Comparison of ENCODE assay signal across 23 mouse cellular contexts in genomic region chr5:137549840-137550239, GRCm38 (mm10). TPM values are rescaled to one million over a fixed set of nuclear protein-coding genes. Genes with fewer than 3 reads are reported as not detected.
DNase-seq lines count a peak whose midpoint lies in the region; ATAC-seq lines count a peak whose summit lies in the region.
"Had no signal": no experiment of that assay in that cellular context is flagged by ENCODE, and none has a peak within 500 bp of the region (broad histone marks: within the 10 kb centered on the region; RNA-seq: fewer than 3 reads in every experiment).

No protein-coding gene starts in this region.

- no peak for ATAC-seq in liver, embryonic 11.5 days (replicated peaks; ENCODE audit: low FRiP score)
- ATAC-seq: activated CD4-positive, CD25-positive, alpha-beta regulatory T cell, adult 4 months; CD4-positive, CD25-positive, alpha-beta regulatory T cell, adult 4 months; forebrain, embryonic 15.5 days; forebrain, postnatal 0 days; Patski had no signal

- no peak overlapping the region for H3K27ac ChIP-seq in liver, embryonic 11.5 days (ENCODE audit: low read depth, low read length)
- H3K27ac ChIP-seq: embryonic facial prominence, embryonic 10.5 days; embryonic facial prominence, embryonic 12.5 days; forebrain, embryonic 12.5 days; forebrain, embryonic 15.5 days had no signal

- H3K36me3 ChIP-seq in liver, embryonic 11.5 days (ENCODE audit: control insufficient read depth, insufficient read depth, low read length) = no peaks in the 10 kb centered on the region
- H3K36me3 ChIP-seq: embryonic facial prominence, embryonic 10.5 days; embryonic facial prominence, embryonic 12.5 days; forebrain, embryonic 12.5 days; forebrain, embryonic 15.5 days; G1E had no signal

- peaks cover 2% of the 10 kb centered on the region; the same call in 1 of the 2 replicates for H3K4me1 ChIP-seq in liver, embryonic 11.5 days (replicated peaks; ENCODE audit: control insufficient read depth, insufficient read depth, low read length)
- H3K4me1 ChIP-seq: embryonic facial prominence, embryonic 12.5 days had no signal

- no peaks in the 10 kb centered on the region for H3K9me3 ChIP-seq in liver, embryonic 11.5 days (ENCODE audit: control insufficient read depth, low read length)
- H3K9me3 ChIP-seq: embryonic facial prominence, embryonic 10.5 days; embryonic facial prominence, embryonic 12.5 days; forebrain, embryonic 12.5 days; forebrain, embryonic 15.5 days; G1E had no signal

- no peak overlapping the region for H3K4me3 ChIP-seq in liver, embryonic 11.5 days (ENCODE audit: low read depth, low read length)
- H3K4me3 ChIP-seq: embryonic facial prominence, embryonic 10.5 days; embryonic facial prominence, embryonic 12.5 days; forebrain, embryonic 12.5 days; forebrain, embryonic 15.5 days had no signal

- no peak overlapping the region for H3K9ac ChIP-seq in liver, embryonic 11.5 days (ENCODE audit: low read depth, low read length)
- H3K9ac ChIP-seq: embryonic facial prominence, embryonic 12.5 days; forebrain, embryonic 12.5 days; forebrain, embryonic 15.5 days; forebrain, postnatal 0 days had no signal

- no peak overlapping the region for H3K4me2 ChIP-seq in liver, embryonic 11.5 days
- H3K4me2 ChIP-seq: embryonic facial prominence, embryonic 12.5 days; forebrain, embryonic 12.5 days; forebrain, embryonic 15.5 days had no signal

- peak; percentile 1 for DNase-seq in liver
- no peak for DNase-seq in liver, embryonic 11.5 days (ENCODE audit: low spot score)
- peak; percentile 36 for DNase-seq in MN1 (ENCODE audit: low spot score)
- no peak for DNase-seq in heart, adult 11 months
- DNase-seq in thymus, postnatal 4 days = no peak
- DNase-seq: adrenal gland, adult 8-10 months; adrenal gland, postnatal 14 days; B cell, adult 2 months; cerebellum, adult 2 months; cerebellum, adult 9-10 months; cerebellum, postnatal 10 days; cerebellum, postnatal 25 days; forebrain, postnatal 0 days had no signal

- peaks cover 13% of the 10 kb centered on the region for H3K27me3 ChIP-seq in liver, embryonic 11.5 days (replicated peaks; ENCODE audit: control insufficient read depth, insufficient read depth, low read length)
- H3K27me3 ChIP-seq: forebrain, embryonic 15.5 days had no signal

- whole genome bisulfite sequencing in liver, embryonic 11.5 days = 85% methylated on average over 2 of the region's 2 CpGs

RNA-seq across cellular contexts. Expression of gene Actl6b, which starts 3.5 kb away (rescaled TPM):
- polyA plus RNA-seq in liver, embryonic 11.5 days (2014; fragmentation: Nextera tagmentation; extraction: Ambion mirVana) = 0.70 and 0.79 TPM in 2 replicates
- polyA plus RNA-seq: activated CD4-positive, CD25-positive, alpha-beta regulatory T cell, adult 4 months; CD4-positive, CD25-positive, alpha-beta regulatory T cell, adult 4 months; G1E; Patski had no signal

RNA-seq across cellular contexts. Expression of gene Gnb2, which starts 16.5 kb away (rescaled TPM):
- polyA plus RNA-seq in liver, embryonic 11.5 days (2014; fragmentation: Nextera tagmentation; extraction: Ambion mirVana) = 306 and 319 TPM in 2 replicates

RNA-seq across cellular contexts. Expression of gene Epo, which starts 16.8 kb away (rescaled TPM):
- polyA plus RNA-seq in liver, embryonic 11.5 days (2014; fragmentation: Nextera tagmentation; extraction: Ambion mirVana) = 4.6 and 7.8 TPM in 2 replicates
- polyA plus RNA-seq: activated CD4-positive, CD25-positive, alpha-beta regulatory T cell, adult 4 months; CD4-positive, CD25-positive, alpha-beta regulatory T cell, adult 4 months; cerebellum, adult 2 months; cortical plate, adult 2 months; embryonic facial prominence, embryonic 14.5 days; forebrain, embryonic 15.5 days; forebrain, postnatal 0 days; G1E; Patski had no signal

RNA-seq across cellular contexts. Expression of gene Tfr2, which starts 19.8 kb away (rescaled TPM):
- polyA plus RNA-seq in liver, embryonic 11.5 days (2014; fragmentation: Nextera tagmentation; extraction: Ambion mirVana) = 60.5 and 65.4 TPM in 2 replicates
- polyA plus RNA-seq: Patski had no signal

RNA-seq across cellular contexts. Expression of gene Gigyf1, which starts 31.5 kb away (rescaled TPM):
- 7.0 and 9.0 TPM in 2 replicates for polyA plus RNA-seq in liver, embryonic 11.5 days (2014; fragmentation: Nextera tagmentation; extraction: Ambion mirVana)

Comparison
In these comparisons a context has a peak if more than half of its experiments do, and no peak if none do; other contexts are left out.
1. DNase-seq: peak in liver (single experiment) and MN1 (single experiment); none in liver, embryonic 11.5 days (single experiment), heart, adult 11 months (single experiment) and thymus, postnatal 4 days (single experiment).